Mouse (Mus musculus) midbrain, postnatal 0 days (tissue): ENCODE measurements around the gene Stxbp5. TPM values are rescaled to one million over a fixed set of nuclear protein-coding genes. Genes with fewer than 3 reads are reported as not detected.
A peak's percentile ranks its signal among the peaks of the same experiment; 100 is the strongest.

Experiments used
- ATAC-seq: fragments of 200-750 bp; cut with Nextera tagmentation; 2 replicates; pipeline ENCODE4 v1.8.0; 2017; ENCODE audit warnings: moderate number of reproducible peaks, mild to moderate bottlenecking, moderate TSS enrichment, moderate library complexity; ENCODE audit not compliant: low FRiP score
- DNase-seq: peaks from one replicate; pipeline ENCODE4 v3.0.0-alpha.2; 2015; ENCODE audit warnings: low spot score
- H3K27ac ChIP-seq: fragments of 300-500 bp; sonication (generic); 2 replicates; pipeline ENCODE4 v1.5.1; 2014; ENCODE audit warnings: low read depth, mild to moderate bottlenecking, low read length, mixed read lengths
- H3K27me3 ChIP-seq: fragments of 300-500 bp; sonication (generic); 2 replicates; pipeline ENCODE4 v1.6.1; 2014; ENCODE audit warnings: low read length, control low read depth, mixed read lengths; ENCODE audit not compliant: insufficient read depth
- H3K36me3 ChIP-seq: fragments of 300-500 bp; sonication (generic); 2 replicates; pipeline ENCODE4 v1.6.1; 2014; ENCODE audit warnings: low read length, control low read depth, mixed read lengths; ENCODE audit not compliant: insufficient read depth
- H3K4me1 ChIP-seq: fragments of 300-500 bp; sonication (generic); 2 replicates; pipeline ENCODE4 v1.6.1; 2014; ENCODE audit warnings: mild to moderate bottlenecking, control low read depth, antibody characterized with exemption, low read length, mixed read lengths; ENCODE audit not compliant: insufficient read depth
- H3K4me2 ChIP-seq: fragments of 300-500 bp; sonication (generic); 2 replicates; pipeline ENCODE4 v1.6.1; 2014; ENCODE audit warnings: low read depth, mild to moderate bottlenecking, low read length, mixed read lengths; ENCODE audit not compliant: poor library complexity, severe bottlenecking
- H3K4me3 ChIP-seq: fragments of 300-500 bp; sonication (generic); 2 replicates; pipeline ENCODE4 v1.5.1; 2014; ENCODE audit warnings: low read depth, mild to moderate bottlenecking, low read length, moderate library complexity
- H3K9ac ChIP-seq: fragments of 300-500 bp; sonication (generic); replicated peaks from 2 replicates; pipeline ENCODE4 v1.6.1; 2014; ENCODE audit warnings: mild to moderate bottlenecking, low read length, moderate library complexity, mixed read lengths; ENCODE audit not compliant: poor library complexity, severe bottlenecking
- H3K9me3 ChIP-seq: fragments of 300-500 bp; sonication (generic); 2 replicates; pipeline ENCODE4 v1.6.1; 2016; ENCODE audit warnings: low read length, control low read depth
- CTCF ChIP-seq: IDR thresholded peaks from 2 replicates; pipeline ENCODE4 v1.5.1; 2016; ENCODE audit warnings: antibody characterized with exemption, mild to moderate bottlenecking
- WGBS: fragments of 180-500 bp; shearing (Covaris S2); extraction: QIAGEN DNeasy Blood & Tissue Kit; methylation state at CpG from one replicate; pipeline ENCODE4 v1.1.7; 2014; 5-methylcytosine and 5-hydroxymethylcytosine counted together
- polyA plus RNA-seq: library from polyadenylated mRNA; unstranded; fragments of >200 nt; fragmentation: Nextera tagmentation; extraction: Ambion mirVana; gene quantifications from 2 replicates; pipeline ENCODE4 v1.2.1, GENCODE M21; 2015
- total RNA-seq: library from RNA; depleted of rRNA; stranded (reverse); fragments of >200 nt; gene quantifications from 2 replicates; pipeline ENCODE4 v1.2.3, GENCODE M21; 2014

Stxbp5 gene
- total and polyA plus RNA-seq, 2 experiments from 2014 or later = 8.0 to 52.7 TPM

DNA sequence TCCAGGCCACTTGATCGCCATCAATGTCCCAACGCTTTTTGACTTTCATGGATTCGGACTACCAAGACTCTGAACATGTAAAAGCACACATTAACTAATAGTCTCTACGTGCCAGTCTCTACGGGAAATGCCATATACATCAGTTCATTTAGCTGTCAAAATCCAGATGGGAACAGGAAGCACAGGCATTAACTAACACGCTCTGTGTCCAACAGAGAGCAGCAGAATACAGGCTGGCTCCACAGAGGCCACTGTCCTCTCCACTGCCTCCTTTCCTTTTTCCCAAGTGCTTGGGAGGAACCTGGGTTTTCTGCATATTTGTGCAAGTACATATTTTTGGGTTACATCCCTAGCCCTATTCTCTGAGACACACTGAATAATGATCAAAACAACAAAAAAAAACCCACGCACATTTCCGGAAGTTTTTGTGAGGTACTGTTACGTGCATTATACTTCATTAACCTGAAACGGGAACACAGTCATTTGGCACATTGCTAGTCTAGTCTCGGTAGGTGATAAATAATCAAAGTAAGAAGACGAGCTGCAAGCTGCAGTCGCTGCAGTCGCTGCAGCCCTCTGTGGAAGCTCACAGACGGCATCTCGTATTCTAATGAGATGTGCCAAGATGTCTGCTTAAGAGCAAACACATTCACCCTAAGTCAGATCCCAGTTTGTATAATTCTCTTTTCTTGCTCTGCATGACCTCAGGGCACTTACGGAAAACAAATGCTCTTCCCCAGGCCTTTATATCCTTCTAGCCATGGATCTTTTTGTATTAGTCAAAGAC lies 33.9 kb downstream of the Stxbp5 start:
- ATAC-seq = no peak
- TF ChIP-seq CTCF = peak; percentile 25; the same call in 1 of the 2 replicates
- H3K36me3 ChIP-seq = no peaks in the 10 kb centered on the region
- H3K9ac ChIP-seq = no peak overlapping the region
- H3K4me3 ChIP-seq = no peak overlapping the region
- DNase-seq = no peak
- H3K4me2 ChIP-seq = no peak overlapping the region
- WGBS = 76% methylated on average over 17 of the region's 17 CpGs
- no peak overlapping the region for H3K27ac ChIP-seq
- H3K27me3 ChIP-seq = no peaks in the 10 kb centered on the region
- H3K9me3 ChIP-seq = no peaks in the 10 kb centered on the region
- no peaks in the 10 kb centered on the region for H3K4me1 ChIP-seq

DNA sequence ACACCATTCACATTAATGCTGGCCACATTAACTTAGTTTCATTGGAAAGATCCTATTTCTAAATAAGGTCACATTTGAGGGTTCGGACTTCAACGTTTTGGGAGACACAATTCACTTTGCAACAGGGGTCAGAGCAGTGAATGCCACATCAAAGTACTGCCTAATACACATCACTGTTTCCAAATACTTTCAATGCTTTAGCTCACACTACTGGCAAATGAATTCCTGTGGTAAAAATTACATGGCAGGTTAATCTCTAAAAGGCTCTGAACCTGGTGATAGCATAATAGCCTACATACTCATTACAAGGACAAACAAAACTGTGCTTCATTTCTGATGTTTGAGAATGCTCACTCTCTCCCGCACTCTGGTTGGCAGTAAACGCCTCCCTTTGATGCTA lies 40.9 kb downstream of the Stxbp5 start:
- Histone ChIP-seq H3K9ac (no peak overlapping the region), H3K4me3 (no peak overlapping the region), H3K9me3 (no peaks in the 10 kb centered on the region), H3K4me2 (no peak overlapping the region), H3K27me3 (no peaks in the 10 kb centered on the region), H3K27ac (no peak overlapping the region), H3K4me1 (no peaks in the 10 kb centered on the region), H3K36me3 (no peaks in the 10 kb centered on the region)
- 75% methylated on average over 4 of the region's 4 CpGs for WGBS
- ATAC-seq (no peak), DNase-seq (no peak)
- no peak for TF ChIP-seq CTCF

DNA sequence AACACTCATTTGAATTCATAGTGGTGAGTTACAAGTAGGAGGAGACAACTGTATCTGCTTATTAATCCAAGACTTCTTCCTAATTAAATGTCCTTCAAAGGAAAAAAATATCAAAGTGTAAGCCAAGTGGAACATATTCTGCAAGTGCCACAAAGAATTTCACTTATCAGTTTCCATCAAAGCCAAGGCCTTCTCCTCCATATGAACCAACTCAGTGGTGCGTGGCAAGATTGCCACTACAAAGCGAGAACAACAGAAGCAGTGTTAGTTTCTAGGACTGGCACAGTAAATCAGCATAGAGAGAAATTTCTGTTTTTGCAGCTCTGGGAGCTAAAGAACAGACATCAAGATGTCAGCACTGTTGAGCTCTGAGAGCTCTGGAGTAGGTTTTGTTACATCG lies 41.4 kb downstream of the Stxbp5 start:
- Histone ChIP-seq H3K4me1 (no peaks in the 10 kb centered on the region), H3K9me3 (no peaks in the 10 kb centered on the region), H3K36me3 (no peaks in the 10 kb centered on the region), H3K27me3 (no peaks in the 10 kb centered on the region), H3K4me2 (no peak overlapping the region), H3K4me3 (no peak overlapping the region), H3K9ac (no peak overlapping the region), H3K27ac (no peak overlapping the region)
- 62% methylated on average over 3 of the region's 3 CpGs for WGBS
- ATAC-seq (no peak), DNase-seq (no peak)
- no peak for TF ChIP-seq CTCF

DNA sequence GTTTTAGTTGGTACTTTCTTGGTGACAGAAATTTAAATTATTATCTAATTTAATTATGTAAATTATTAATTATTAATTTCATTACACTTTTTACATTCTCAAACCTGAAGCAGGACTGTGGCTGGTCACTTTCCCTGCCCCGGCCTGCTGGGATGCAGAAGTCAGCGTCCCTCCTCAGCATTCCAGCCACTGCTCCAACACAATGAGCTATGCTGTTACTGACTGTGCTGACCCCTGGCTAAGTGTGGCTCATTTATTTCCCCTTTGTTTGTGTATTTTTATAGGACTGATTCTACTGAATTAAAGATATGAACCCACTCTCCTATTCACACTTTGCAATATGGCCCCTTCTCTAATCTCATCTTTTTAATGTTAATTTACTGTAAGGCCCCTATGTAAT lies 43.0 kb downstream of the Stxbp5 start:
- H3K27ac ChIP-seq = no peak overlapping the region
- H3K27me3 ChIP-seq = no peaks in the 10 kb centered on the region
- no peaks in the 10 kb centered on the region for H3K4me1 ChIP-seq
- no peak for TF ChIP-seq CTCF
- H3K9ac ChIP-seq = no peak overlapping the region
- H3K4me2 ChIP-seq = no peak overlapping the region
- no peaks in the 10 kb centered on the region for H3K9me3 ChIP-seq
- 80% methylated on average over 2 of the region's 2 CpGs for WGBS
- H3K36me3 ChIP-seq = no peaks in the 10 kb centered on the region
- no peak for DNase-seq
- no peak for ATAC-seq
- no peak overlapping the region for H3K4me3 ChIP-seq

DNA sequence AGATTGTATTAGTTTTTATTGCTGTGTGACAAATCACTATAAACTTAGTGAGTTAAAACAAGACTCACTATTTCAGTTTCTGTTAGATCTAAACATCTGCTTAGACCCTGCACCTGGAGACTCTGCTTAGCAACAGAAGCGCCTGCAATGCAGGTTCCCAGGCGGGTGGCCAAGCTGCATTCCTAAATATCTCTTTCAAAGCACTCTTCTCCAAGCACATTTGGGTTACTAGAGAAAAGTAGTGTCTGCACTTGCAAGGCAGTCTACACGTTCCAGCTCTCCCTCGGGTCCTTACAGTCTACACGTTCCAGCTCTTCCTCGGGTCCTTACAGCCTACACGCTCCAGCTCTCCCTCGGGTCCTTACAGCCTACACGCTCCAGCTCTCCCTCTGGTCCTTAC lies 44.1 kb downstream of the Stxbp5 start:
- Histone ChIP-seq H3K27me3 (no peaks in the 10 kb centered on the region), H3K27ac (no peak overlapping the region), H3K4me3 (no peak overlapping the region), H3K4me1 (no peaks in the 10 kb centered on the region), H3K36me3 (no peaks in the 10 kb centered on the region), H3K4me2 (no peak overlapping the region), H3K9me3 (no peaks in the 10 kb centered on the region), H3K9ac (no peak overlapping the region)
- DNase-seq (no peak), ATAC-seq (no peak)
- 76% methylated on average over 9 of the region's 9 CpGs for WGBS
- TF ChIP-seq CTCF = no peak

DNA sequence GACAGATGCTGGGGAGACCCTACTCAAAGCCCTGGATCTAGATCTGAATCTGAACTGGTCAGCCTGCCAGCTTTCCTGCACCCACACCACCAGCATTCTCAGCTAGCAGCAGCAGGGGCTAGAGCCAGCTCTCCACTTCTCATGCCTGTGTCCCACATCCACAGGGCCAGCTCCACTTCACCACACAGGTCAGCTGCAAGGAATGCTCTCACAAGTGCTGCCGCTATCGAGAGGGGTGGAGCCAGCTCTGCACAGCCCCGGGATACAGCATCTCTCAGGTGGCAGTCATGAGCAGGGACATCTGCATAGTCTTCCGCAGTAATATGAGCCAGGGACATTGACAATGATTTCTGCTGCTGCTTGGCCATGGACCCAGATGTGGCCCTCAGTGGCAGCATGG lies 54.5 kb downstream of the Stxbp5 start:
- Histone ChIP-seq H3K9me3 (no peaks in the 10 kb centered on the region), H3K4me1 (no peaks in the 10 kb centered on the region), H3K4me3 (no peak overlapping the region), H3K4me2 (no peak overlapping the region), H3K27ac (no peak overlapping the region), H3K9ac (no peak overlapping the region), H3K36me3 (peaks cover 7% of the 10 kb centered on the region; the same call in 1 of the 2 replicates), H3K27me3 (no peaks in the 10 kb centered on the region)
- ATAC-seq (no peak), DNase-seq (no peak)
- no peak for TF ChIP-seq CTCF
- 99% methylated on average over 4 of the region's 4 CpGs for WGBS
